Mouse (Mus musculus) gastrocnemius, postnatal 14 days (tissue): Measurements from ENCODE around the gene Efr3b. TPM values are rescaled to one million over a fixed set of nuclear protein-coding genes. Genes with fewer than 3 reads are reported as not detected.
A peak's percentile ranks its signal among the peaks of the same experiment; 100 is the strongest.

Experiments used
- DNase-seq: peaks from one replicate; pipeline ENCODE4 v3.0.0; 2021; ENCODE audit warnings: mixed read lengths
- intact Hi-C: fragments of 180-260 bp; cut with DNase I; formaldehyde crosslinking; loops from one replicate; pipeline ENCODE4 v1.15.1; 2025; ENCODE audit warnings: low total_unique reads
- total RNA-seq, 2 experiments: library from RNA; stranded (reverse); gene quantifications; 2 replicates each; pipeline ENCODE4 v1.2.3; 2021

Efr3b gene
- total RNA-seq, 2 experiments from 2014 or later = 3.1 to 4.4 TPM

GRCm38 (mm10) chr12:3926127-3926526 is 112.6 kb downstream of the Efr3b start:
- intact Hi-C loops = loop anchor here (5.0 to 10.0 kb wide), 3 partner anchors 56 to 279 kb away; no protein-coding TSS in a partner anchor
- peak; percentile 57 for DNase-seq

DNA sequence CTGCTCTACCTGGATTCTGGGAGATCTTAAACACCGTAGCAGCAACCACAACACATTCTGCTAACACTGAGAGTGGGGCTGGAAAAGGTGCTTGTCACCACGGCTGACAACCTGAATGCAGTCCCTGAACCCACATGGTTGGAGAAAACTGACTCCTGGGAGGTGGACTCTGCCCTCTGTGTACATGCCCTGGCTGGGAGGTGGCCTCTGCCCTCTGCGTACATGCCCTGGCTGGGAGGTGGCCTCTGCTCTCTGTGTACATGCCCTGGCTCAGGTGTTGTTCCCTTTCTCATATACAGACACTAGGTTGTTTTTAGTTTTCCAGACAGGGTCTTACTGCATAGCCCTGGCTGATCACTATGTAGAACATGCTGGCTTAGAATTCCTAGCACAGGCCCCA is 119.3 kb downstream of the Efr3b start:
- no peak for DNase-seq
- intact Hi-C loops = no loop called here

DNA sequence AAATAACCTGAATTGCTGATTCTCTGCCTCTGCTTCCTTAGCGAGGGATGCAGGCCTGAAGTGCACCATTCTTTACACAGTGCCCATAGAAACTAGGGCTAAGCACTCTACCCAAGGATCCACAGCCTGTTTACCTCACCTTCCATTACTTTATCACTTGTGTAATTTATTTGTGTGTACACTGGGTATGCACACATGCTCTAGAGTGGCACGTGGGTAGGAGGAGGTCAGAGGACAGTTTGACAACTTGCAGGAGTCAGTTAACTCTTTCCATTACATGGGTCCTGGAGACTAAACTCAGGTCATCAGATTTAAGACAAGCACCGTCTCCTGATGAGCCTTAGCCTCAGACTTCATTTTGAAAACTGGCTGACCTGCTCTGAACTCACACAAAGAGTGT is 120.1 kb downstream of the Efr3b start:
- intact Hi-C loops = no loop called here
- DNase-seq = no peak

DNA sequence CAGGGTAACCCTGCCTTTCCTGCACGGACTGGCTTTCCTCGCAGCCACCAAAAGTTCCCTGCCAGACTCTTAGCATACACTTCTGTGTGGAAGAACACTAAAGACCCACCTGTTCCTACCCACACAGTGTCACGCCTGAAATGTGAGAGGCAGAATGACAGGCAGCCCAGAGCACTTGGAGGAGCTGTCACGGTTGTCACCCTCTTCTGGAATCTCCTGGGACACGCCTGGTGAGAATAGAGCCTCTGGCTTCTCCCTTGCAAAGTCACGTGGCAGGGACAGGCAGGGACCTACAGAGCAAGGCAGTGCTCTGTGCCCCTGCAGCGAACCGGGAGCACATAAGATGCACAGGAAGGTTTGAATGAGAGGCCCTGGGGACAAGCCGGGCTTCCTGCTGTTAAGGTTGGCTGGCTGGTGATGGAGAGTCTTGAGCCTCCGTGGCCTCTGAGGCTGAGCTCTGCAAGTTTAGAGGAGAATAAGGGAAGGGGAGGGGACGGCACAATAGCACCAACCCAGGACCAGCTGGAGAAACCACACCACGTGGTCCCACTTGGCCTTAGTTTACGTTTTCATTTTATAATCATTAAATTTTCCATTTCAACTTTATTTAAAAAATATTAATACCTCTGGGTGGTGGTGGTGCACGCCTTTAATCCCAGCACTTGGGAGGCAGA is 120.9 kb downstream of the Efr3b start:
- intact Hi-C loops = no loop called here
- no peak for DNase-seq

GRCm38 (mm10) chr12:3915852-3916251 is 122.9 kb downstream of the Efr3b start:
- intact Hi-C loops = no loop called here
- DNase-seq = no peak

Other genes starting within 250 kb of the Efr3b start
- 100 to 1,000 TPM; 119 to 137 TPM for gene Dnmt3a, start 232.9 kb downstream of the Efr3b start, total RNA-seq
- gene Pomc, start 84.0 kb downstream of the Efr3b start, total RNA-seq = under 1 TPM; 0.29 to 0.31 TPM
- gene Dnajc27, start 43.7 kb upstream of the Efr3b start, total RNA-seq = 10 to 100 TPM; 13.3 to 14.5 TPM
- gene Adcy3, start 94.2 kb upstream of the Efr3b start, total RNA-seq = 1 to 10 TPM; 3.1 to 3.9 TPM
- 1 to 10 TPM; 3.9 to 4.7 TPM for gene Ptrhd1, start 195.1 kb upstream of the Efr3b start, total RNA-seq
- 1 to 10 TPM; 2.0 to 2.1 TPM for gene Cenpo, start 195.4 kb upstream of the Efr3b start, total RNA-seq